Mouse (Mus musculus) heart, adult 8-10 months (tissue): ENCODE measurements around the gene Yars. TPM values are rescaled to one million over a fixed set of nuclear protein-coding genes. Genes with fewer than 3 reads are reported as not detected.
A peak's percentile ranks its signal among the peaks of the same experiment; 100 is the strongest.

Source experiments
- DNase-seq: peaks from one replicate; pipeline ENCODE4 v3.0.0; 2022; ENCODE audit warnings: low spot score
- total RNA-seq, 4 experiments: library from RNA; stranded (reverse); gene quantifications; 2 replicates each; pipeline ENCODE4 v1.2.4; 2022

Gene Yars
- 10 to 100 TPM; 24.9 to 35.0 (median 29.2) TPM for total RNA-seq

DNA sequence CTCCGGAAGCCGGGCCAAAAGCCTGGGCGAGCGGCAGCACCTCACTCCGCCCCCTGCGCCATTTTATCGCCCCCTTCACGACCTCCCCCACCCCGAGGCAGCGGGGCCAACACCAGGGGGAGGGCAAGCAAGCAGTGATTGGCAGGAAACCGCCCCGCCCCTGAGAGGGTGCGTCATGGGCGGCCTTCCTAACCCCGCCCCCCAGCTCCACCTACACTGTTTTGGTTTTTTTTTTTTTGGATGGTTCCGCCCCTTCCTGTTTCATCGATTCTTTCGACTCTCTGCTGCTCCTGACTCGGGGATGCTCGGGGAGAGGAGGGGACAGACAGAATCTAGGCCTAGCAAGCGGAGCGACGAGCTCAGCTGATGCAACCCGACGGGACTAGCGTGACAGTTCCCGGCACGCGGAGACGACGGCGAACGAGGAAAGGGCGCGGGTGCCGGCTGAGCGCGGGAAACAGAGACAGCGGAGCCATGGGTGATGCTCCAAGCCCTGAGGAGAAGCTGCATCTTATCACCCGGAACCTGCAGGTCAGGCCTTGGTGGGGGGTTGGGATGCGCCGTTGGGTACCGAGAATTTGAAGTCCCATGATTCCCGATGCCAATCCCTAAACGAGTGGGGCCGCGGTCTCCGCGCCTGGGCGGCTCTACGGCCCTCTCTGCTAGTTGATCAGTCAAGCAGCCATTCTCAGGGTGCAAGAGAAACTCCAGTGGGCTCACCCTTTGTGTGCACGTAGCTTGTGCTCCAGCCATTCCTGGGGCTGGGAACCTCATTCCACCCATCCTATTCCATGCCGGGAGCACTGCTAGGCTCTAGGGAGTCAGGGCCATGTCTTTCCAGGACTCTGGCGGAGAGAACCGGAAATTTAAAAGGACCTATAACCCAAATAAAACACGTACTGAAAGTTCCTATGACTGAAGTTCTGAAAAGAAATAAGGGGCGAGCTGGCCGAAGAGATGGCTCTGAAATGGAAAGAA is at the start of gene Yars, which contains the start of gene S100pbp:
Gene Yars, plus strand, starts transcription at position 219 of the 978 bp plus-strand sequence.
Gene S100pbp, minus strand, starts transcription at position 186 of the 978 bp plus-strand sequence.
- peak; percentile 96 for DNase-seq

DNA sequence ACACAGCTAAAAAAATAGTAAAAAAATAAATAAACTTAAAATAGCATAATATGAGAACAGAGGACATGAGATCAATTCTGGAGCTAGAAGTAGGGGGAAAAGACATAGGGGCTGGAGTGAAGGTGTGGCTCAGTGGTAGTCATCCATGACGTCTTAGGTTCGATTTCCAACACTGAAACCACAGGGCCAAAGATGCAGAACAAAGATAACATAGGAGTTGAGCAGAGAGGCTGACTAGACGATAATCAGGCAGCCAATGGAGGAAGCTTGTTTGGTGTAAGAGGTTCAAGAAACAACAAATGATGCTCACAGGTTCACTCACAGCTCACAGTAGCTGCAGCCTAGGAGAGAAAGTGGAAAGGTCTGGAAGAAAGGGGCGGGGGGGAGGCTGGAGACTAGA is 48.8 kb upstream of the Yars start:
- no peak for DNase-seq

- peak; percentile 53 for DNase-seq
Measured at GRCm38 (mm10) chr4:129141560-129142438, 47.8 kb upstream of the Yars start.

GRCm38 (mm10) chr4:129142439-129143045 is 47.0 kb upstream of the Yars start:
- DNase-seq, result no peak

- DNase-seq, result no peak
Measured at GRCm38 (mm10) chr4:129143509-129143908, 46.1 kb upstream of the Yars start.

- DNase-seq, result no peak
Measured at GRCm38 (mm10) chr4:129144401-129145367, 44.9 kb upstream of the Yars start.

DNA sequence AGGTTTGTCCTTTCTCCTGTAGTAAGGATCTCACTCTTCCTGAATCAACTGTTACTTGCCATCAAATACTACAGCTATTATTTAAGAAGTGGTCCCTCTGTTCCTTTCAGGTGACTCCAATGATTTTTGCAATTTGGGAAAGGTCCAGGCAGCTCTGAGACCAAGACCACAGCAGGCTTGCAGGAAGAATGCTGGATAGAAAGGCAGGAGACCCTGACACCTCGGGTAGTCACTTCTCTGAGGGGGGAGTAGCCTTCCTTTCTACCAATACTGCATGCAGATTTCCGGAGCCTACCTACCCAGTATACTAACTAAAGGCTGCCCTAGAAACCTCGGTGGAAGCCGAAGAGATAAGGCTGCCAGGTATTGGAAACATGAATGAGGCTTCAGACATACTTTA is 44.1 kb upstream of the Yars start:
- DNase-seq, result no peak

- DNase-seq, result no peak
Measured at GRCm38 (mm10) chr4:129145943-129146342, 43.6 kb upstream of the Yars start.

- no peak for DNase-seq
Measured at GRCm38 (mm10) chr4:129146392-129146791, 43.2 kb upstream of the Yars start.

GRCm38 (mm10) chr4:129147552-129148103 is 41.9 kb upstream of the Yars start:
- no peak for DNase-seq

DNA sequence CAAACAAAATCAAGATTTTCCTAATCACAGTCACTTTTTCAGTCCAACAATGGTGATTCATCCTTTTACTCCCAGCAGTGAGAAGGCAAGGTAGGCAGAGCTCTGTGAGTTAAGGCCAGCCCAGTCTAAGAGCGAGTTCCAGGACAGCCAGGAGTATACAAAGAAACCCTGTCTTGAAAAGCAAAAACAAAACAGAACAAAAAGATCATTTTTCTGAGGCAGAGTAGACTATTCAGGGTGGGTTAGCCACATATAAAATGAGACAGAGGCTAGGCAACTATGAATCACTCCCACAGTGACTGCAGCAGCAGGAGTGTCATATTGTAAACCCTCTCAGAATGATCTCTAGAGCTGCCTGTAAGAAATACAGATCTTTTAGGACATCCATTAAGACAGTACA is 40.2 kb upstream of the Yars start:
- DNase-seq, result no peak

DNA sequence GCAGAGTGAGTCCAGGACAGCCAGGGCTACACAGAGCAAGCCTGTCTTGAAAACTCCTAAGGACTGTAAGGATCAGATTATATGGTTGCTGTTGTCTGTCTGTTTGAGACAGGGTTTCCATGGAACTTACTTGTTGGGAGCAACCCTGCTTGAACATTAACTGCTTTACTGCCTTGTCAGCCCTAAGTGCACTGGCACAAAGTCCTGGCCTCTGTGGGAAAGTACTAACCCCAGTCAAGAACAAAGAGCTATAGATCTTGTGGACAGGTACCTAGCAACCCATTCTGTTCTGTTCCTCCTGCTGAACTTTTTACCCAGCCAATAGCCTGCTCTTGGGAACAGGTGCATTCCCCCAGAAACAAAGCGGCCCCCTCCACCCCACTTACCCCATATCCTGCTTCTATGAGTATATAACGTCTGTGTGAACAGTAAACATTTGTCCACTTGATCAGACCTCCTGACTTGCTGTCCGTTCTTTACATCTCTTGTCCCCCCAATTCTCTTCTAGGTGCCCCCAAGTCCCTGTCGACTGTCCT is 38.2 kb upstream of the Yars start:
- no peak for DNase-seq

GRCm38 (mm10) chr4:129157541-129157940 is 32.0 kb upstream of the Yars start:
- no peak for DNase-seq

DNA sequence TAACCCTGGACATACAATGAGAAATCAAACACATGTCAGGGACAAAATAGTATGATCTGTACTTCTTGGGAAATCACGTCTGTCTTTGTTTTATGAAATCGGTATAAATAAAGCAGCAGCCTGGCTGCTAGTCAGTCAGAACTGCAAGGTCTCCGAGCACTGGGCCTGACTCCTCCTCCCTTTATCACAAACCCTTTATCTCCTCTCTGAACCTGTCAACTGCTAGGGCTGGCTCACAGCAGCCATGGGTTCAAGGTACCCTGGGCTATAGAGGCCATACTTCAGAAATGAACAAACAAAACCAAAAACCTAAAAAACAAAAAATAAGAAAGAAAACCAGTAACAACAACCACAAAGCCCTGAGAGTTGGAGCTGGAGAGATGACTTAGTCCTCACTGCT is 31.0 kb upstream of the Yars start:
- no peak for DNase-seq

GRCm38 (mm10) chr4:129161076-129161475 is 28.5 kb upstream of the Yars start:
- DNase-seq, result no peak

DNA sequence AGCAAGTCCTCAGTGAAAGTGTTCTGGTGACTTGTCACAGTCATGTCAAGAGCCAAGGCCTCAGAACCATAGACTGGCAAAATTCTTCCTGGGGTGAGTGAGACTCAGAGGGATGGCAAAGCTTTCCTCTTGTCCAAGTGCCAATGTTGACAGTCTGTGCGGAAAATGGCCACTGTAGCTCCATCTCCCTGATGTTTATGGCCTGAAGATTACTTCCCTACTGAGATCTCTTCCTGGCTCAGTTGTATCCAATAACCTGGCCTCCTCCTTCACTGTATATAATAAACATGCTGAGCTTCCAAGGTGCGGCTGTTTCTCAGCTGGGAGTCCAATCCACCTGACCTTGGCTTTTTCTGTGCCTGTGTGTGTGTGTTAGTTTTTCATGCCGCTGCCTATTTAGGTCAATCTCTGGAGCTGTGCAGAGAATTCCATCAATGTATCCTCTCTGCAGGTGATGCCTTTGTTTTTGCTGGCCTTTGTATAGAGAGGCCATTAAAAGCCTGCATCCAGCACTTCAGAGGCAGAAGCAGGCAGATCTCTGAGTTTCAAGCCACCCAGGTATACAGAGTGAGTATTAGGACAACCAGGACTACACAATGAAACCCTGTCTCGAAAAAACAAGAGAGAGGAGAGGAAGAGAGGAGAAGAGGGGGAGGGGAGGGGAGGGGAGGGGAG is 27.8 kb upstream of the Yars start:
- DNase-seq, result no peak

- no peak for DNase-seq
Measured at GRCm38 (mm10) chr4:129172529-129172928, 17.0 kb upstream of the Yars start.

DNA sequence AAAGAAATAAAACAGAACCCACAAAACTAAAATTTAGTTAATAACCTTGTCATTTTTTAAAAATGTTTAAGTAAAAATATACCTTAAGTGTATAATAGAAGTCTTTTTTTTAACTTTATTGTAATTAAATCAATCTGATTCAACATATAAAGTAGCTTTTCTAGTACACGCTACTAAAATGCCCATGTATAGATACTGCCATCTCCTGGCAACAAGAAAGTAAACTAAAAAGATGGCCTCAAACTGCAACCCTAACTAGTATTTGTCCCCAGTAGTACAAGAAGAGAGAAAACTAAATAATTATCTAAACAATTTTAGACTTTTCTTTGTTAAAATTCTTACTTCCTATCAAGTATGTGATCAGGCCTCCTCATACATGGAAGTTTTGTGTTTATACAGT is 10.0 kb upstream of the Yars start:
- no peak for DNase-seq

GRCm38 (mm10) chr4:129188041-129188659 is 1.4 kb upstream of the Yars start:
- no peak for DNase-seq
